In the genomic region with DNA sequence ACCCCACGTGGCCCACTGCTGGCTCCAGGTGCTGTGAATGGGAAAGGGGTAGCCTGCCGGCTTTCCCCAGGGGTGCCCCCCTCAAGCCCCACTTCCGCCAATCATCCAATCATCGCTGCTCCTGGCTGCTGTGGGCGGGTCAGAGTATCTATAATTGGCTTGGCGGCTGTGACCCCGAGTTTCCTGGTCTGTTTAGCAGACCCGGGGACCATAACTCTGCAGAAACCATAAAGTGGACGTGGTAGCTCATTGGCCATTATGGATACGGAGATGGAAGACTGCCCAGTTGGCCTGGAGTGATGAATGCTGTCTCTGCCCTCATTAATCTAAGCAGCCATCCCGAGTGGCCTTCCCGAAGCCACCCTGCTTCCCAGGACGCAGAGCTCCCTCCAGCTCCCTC, we compare ENCODE assay signal across 12 mouse cellular contexts. TPM values are rescaled to one million over a fixed set of nuclear protein-coding genes. Genes with fewer than 3 reads are reported as not detected.
DNase-seq lines count a peak whose midpoint lies in the region; ATAC-seq and TF ChIP-seq lines count a peak whose summit lies in the region.
"Had no signal": no experiment of that assay in that cellular context is flagged by ENCODE, and none has a peak within 500 bp of the region (broad histone marks: within the 10 kb centered on the region; RNA-seq: fewer than 3 reads in every experiment).

No protein-coding gene starts in this region.

- WGBS in kidney, adult 2 months = 59% methylated on average over 13 of the region's 13 CpGs
- WGBS in neural tube, embryonic 11.5 days = 39% methylated on average over 13 of the region's 13 CpGs
- 39% methylated on average over 13 of the region's 13 CpGs for WGBS in hindbrain, embryonic 14.5 days
- WGBS in stomach, postnatal 0 days = 50% methylated on average over 13 of the region's 13 CpGs

- H3K4me2 ChIP-seq in neural tube, embryonic 11.5 days (ENCODE audit: low read depth) = no peak overlapping the region
- peak overlapping the region; percentile 19 for H3K4me2 ChIP-seq in hindbrain, embryonic 14.5 days (replicated peaks)
- H3K4me2 ChIP-seq in stomach, postnatal 0 days (replicated peaks; ENCODE audit: low read depth) = no peak overlapping the region
- H3K4me2 ChIP-seq: embryonic facial prominence, embryonic 13.5 days had no signal

- H3K27ac ChIP-seq in kidney, adult 2 months (ENCODE audit: insufficient read depth, low read depth, low read length) = no peak overlapping the region
- H3K27ac ChIP-seq in neural tube, embryonic 11.5 days (ENCODE audit: low read depth, low read length) = no peak overlapping the region
- no peak overlapping the region for H3K27ac ChIP-seq in hindbrain, embryonic 14.5 days
- no peak overlapping the region for H3K27ac ChIP-seq in stomach, postnatal 0 days (replicated peaks)
- H3K27ac ChIP-seq: embryonic facial prominence, embryonic 13.5 days; heart, adult 2 months had no signal

- no peaks in the 10 kb centered on the region for H3K36me3 ChIP-seq in kidney, adult 2 months (ENCODE audit: control insufficient read depth, insufficient read depth, low read length)
- H3K36me3 ChIP-seq in neural tube, embryonic 11.5 days (ENCODE audit: control insufficient read depth, insufficient read depth, low read length) = no peaks in the 10 kb centered on the region; the same call in 1 of the 2 replicates
- no peaks in the 10 kb centered on the region for H3K36me3 ChIP-seq in hindbrain, embryonic 14.5 days (replicated peaks; ENCODE audit: control insufficient read depth, insufficient read depth)
- no peaks in the 10 kb centered on the region for H3K36me3 ChIP-seq in stomach, postnatal 0 days (ENCODE audit: control insufficient read depth, insufficient read depth, low read length)

- peak overlapping the region; percentile 19; the same call in 1 of the 2 replicates for H3K9ac ChIP-seq in neural tube, embryonic 11.5 days (ENCODE audit: low read length)
- H3K9ac ChIP-seq in hindbrain, embryonic 14.5 days = no peak overlapping the region
- H3K9ac ChIP-seq in stomach, postnatal 0 days (ENCODE audit: low read length) = no peak overlapping the region
- H3K9ac ChIP-seq: embryonic facial prominence, embryonic 13.5 days had no signal

- no peak for TF ChIP-seq POLR2A in kidney, adult 2 months (IDR thresholded peaks at IDR 0.05; ENCODE audit: low read depth, low read length)

- H3K4me1 ChIP-seq in kidney, adult 2 months (ENCODE audit: control insufficient read depth, insufficient read depth, low read length) = no peaks in the 10 kb centered on the region
- H3K4me1 ChIP-seq in neural tube, embryonic 11.5 days (ENCODE audit: control insufficient read depth, insufficient read depth, low read length) = no peaks in the 10 kb centered on the region
- 0 out of 2 replicates have a peak, but pooled peaks cover 14% of the 10 kb centered on the region for H3K4me1 ChIP-seq in hindbrain, embryonic 14.5 days (replicated peaks; ENCODE audit: control insufficient read depth, insufficient read depth, low read length)
- H3K4me1 ChIP-seq in stomach, postnatal 0 days (replicated peaks; ENCODE audit: control insufficient read depth, insufficient read depth) = no peaks in the 10 kb centered on the region

- TF ChIP-seq EP300 in stomach, postnatal 0 days (optimal IDR thresholded peaks at IDR 0.05) = no peak

- H3K9me3 ChIP-seq in neural tube, embryonic 11.5 days (ENCODE audit: control insufficient read depth, low read length) = no peaks in the 10 kb centered on the region
- H3K9me3 ChIP-seq in hindbrain, embryonic 14.5 days (ENCODE audit: control insufficient read depth, low read length) = no peaks in the 10 kb centered on the region
- H3K9me3 ChIP-seq in stomach, postnatal 0 days (ENCODE audit: control insufficient read depth, low read length) = no peaks in the 10 kb centered on the region
- H3K9me3 ChIP-seq: embryonic facial prominence, embryonic 13.5 days had no signal

- no peak for TF ChIP-seq CTCF in kidney, adult 2 months (conservative IDR thresholded peaks at IDR 0.05; ENCODE audit: insufficient read depth, insufficient read length, low read depth, low read length)
- no peak for TF ChIP-seq CTCF in stomach, postnatal 0 days (IDR thresholded peaks at IDR 0.05; ENCODE audit: low read depth)

- peak; percentile 36 for DNase-seq in kidney, adult 2 months
- no peak for DNase-seq in kidney, adult 8-10 months
- no peak for DNase-seq in neural tube, embryonic 11.5 days (ENCODE audit: low spot score)
- no peak for DNase-seq in neural tube, embryonic 10.5 days (ENCODE audit: extremely low spot score, low spot score)
- no peak for DNase-seq in hindbrain, embryonic 14.5 days (ENCODE audit: low spot score)
- no peak for DNase-seq in gastrocnemius, adult 8-10 months (ENCODE audit: low spot score in 2 of 2)
- DNase-seq in stomach, postnatal 0 days (ENCODE audit: low spot score) = no peak
- DNase-seq: cerebellum, postnatal 25 days; heart, adult 2 months; heart, postnatal 4 days had no signal

- no peak overlapping the region for H3K4me3 ChIP-seq in kidney, adult 2 months (ENCODE audit: insufficient read depth, low read depth, low read length)
- no peak overlapping the region for H3K4me3 ChIP-seq in neural tube, embryonic 11.5 days (ENCODE audit: low read depth, low read length)
- H3K4me3 ChIP-seq in hindbrain, embryonic 14.5 days (replicated peaks; ENCODE audit: low read length) = no peak overlapping the region
- no peak overlapping the region for H3K4me3 ChIP-seq in stomach, postnatal 0 days (ENCODE audit: low read depth, low read length)
- H3K4me3 ChIP-seq: embryonic facial prominence, embryonic 13.5 days; heart, adult 2 months had no signal

- ATAC-seq in neural tube, embryonic 11.5 days (ENCODE audit: insufficient read depth, low FRiP score, low TSS enrichment) = no peak
- no peak for ATAC-seq in hindbrain, embryonic 14.5 days (ENCODE audit: low FRiP score)
- no peak for ATAC-seq in stomach, postnatal 0 days (ENCODE audit: low FRiP score, low TSS enrichment)
- ATAC-seq: Patski had no signal

- no peaks in the 10 kb centered on the region for H3K27me3 ChIP-seq in kidney, adult 2 months (replicated peaks; ENCODE audit: control insufficient read depth, insufficient read depth, low read length)
- H3K27me3 ChIP-seq in neural tube, embryonic 11.5 days (ENCODE audit: control insufficient read depth, insufficient read depth, low read length) = no peaks in the 10 kb centered on the region
- no peaks in the 10 kb centered on the region for H3K27me3 ChIP-seq in hindbrain, embryonic 14.5 days (ENCODE audit: control insufficient read depth, insufficient read depth, low read length)
- H3K27me3 ChIP-seq in stomach, postnatal 0 days (ENCODE audit: control insufficient read depth, insufficient read depth, low read length) = no peaks in the 10 kb centered on the region
- H3K27me3 ChIP-seq: embryonic facial prominence, embryonic 13.5 days; Patski had no signal

RNA-seq across cellular contexts. Expression of a gene that starts 20.5 kb away (rescaled TPM):
- polyA plus RNA-seq in kidney, adult 2 months (2012; rRNA removed) = 89.2 and 97.9 TPM in 2 replicates
- 55.5 and 57.5 TPM in 2 replicates for polyA plus RNA-seq in neural tube, embryonic 11.5 days (2014; fragmentation: Nextera tagmentation; extraction: Ambion mirVana)
- polyA plus RNA-seq in hindbrain, embryonic 14.5 days (2014; fragmentation: Nextera tagmentation; extraction: Ambion mirVana) = 45.6 and 47.7 TPM in 2 replicates
- total RNA-seq in gastrocnemius, adult 8-10 months (2022) = 10 to 100 TPM in 3 of 4 experiments, 1 to 10 TPM in 1; 9.8 to 11.3 (median 10.7) TPM
- polyA plus RNA-seq in stomach, postnatal 0 days (2015; fragmentation: Nextera tagmentation; extraction: Ambion mirVana) = 56.6 and 65.0 TPM in 2 replicates
